Mouse (Mus musculus) kidney, postnatal 25 days (tissue): ENCODE data around the gene Tenm4.
A peak's percentile ranks its signal among the peaks of the same experiment; 100 is the strongest.

Source experiments
- DNase-seq, 2 experiments: peaks; one replicate each; pipeline ENCODE4 v3.0.0; 2021; ENCODE audit warnings: mixed read lengths in 2 of 2

Tenm4 gene

DNA sequence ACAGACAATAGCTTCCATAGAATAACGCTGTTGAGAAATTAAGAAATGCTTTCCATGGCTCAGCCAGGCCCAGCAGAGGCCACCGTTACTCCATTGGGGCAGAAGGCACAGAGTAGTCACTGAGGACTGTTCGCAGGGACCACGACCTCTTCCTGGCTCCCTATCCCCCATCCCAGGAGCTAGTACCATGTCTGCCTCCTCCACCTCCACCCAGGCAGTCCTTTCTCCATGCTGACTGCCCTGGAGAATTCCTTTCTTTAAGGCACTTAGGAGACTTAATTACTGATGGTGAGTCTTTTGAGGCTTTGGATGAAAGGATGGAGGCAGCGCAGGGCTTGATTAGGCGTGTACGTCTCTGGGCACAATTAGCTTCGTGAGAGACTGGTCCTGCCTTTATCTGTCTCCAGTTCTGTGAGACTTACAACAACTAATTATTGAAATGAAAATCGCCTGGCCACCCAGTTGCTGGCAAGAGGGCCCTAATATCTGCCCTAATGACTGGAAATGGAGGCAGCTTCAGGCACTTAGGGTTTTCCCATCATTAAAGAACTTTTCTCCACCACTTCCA is 365.4 kb downstream of the Tenm4 start:
- DNase-seq, result no peak

DNA sequence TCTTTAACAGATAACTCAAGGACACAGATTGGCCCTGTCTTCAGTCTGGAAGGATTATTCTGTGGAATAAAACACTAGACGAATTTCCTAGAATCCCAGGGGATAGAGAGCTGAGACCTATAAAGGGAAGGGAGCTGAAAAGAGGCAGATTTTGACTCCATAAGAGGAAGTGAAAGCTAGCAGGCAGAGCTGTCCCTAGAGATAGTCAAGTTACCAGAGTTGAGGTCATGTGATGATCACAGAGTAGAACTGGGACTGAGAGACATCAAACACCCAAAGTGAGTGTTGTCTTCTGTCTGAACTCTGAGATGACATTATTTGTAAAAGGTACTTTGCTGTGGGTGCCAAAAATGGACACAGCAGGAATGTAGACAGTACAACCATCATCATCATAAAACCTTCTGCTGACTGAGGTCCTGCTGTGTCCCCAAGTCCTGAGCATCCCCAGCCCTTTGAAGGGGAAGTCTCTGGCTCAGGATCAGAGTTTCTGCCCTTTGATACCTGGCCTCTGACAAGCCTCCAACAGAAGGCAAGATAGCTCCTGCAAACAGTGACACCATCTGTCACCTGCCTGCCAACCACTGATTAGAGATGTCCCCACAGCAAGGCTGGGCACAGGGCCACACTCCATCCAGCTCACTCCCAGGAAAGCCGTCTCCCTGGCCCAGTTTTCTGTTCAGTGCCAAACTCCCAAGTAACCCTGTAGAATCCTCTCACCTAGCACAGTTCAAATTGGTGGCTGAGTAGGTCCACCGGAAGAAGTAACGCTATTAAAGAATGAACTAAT is 368.4 kb downstream of the Tenm4 start:
- no peak for DNase-seq

DNA sequence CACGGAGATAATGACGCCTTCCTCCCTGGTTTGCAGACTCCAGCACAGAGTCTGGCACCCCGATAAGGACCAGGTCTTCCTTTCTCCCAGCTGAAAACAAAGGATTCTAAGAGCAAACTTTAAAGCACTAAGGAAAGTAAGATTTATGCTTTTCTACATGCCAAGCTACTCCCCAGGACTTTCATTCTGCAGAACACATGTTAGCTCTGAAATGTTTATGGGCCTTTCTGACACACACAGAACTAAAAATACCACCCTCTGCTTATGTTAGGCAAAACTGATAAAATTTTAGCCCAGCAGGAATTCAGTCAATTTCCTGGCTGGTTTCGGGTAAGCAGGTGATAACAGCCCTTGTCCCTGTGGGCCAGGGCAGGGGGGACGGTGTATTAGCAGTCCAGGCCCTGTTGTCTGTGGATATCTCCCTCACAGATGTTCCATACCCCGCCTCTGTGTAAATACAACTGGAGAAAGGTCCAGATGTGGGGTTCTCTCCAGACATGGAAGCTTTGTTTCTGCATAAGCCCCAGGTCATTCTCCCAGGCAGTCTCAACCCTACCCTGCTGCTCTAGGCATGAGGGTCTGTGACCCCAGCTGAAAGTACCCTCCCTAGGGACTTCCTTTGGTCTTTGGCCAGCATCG is 369.5 kb downstream of the Tenm4 start:
- no peak for DNase-seq

DNA sequence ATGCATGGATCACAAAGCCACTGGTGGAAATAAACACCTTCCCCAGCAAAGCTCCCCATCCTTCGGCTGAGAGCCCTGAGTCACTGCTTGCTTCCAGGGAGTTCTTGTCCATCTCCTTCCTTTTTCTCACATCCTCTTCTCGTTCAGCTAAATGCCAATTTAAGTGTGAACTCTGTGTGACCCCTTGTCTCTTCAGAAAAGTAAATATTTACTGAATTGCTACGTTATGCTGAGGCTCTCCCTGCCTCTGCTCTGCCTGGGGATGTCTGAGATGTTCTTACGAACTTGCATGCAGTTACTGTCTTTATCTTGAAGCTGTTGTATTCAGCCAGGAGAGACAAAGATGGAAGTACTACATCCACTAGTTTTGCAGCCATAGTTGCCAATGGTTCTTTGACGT is 374.9 kb downstream of the Tenm4 start:
- no peak for DNase-seq

DNA sequence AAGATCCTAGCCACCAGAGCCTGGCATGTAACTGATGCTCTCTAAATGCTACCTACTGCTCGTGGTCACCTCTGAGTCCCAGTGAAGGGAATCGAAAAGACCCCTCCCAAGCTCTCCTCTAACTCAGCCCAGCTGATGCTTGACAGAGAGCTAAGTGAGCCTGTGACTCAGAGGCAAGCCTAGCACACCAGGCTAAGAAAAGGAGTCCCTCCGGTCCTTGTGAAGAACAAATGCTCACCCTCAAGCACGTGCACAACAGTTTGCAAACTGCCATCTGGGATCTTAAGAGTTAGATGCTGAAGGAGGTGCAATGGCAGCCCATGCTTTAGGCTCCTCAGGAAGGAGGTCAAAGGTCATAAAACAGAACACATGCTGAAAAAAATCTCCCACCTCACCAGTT is 380.8 kb downstream of the Tenm4 start:
- DNase-seq, result no peak

DNA sequence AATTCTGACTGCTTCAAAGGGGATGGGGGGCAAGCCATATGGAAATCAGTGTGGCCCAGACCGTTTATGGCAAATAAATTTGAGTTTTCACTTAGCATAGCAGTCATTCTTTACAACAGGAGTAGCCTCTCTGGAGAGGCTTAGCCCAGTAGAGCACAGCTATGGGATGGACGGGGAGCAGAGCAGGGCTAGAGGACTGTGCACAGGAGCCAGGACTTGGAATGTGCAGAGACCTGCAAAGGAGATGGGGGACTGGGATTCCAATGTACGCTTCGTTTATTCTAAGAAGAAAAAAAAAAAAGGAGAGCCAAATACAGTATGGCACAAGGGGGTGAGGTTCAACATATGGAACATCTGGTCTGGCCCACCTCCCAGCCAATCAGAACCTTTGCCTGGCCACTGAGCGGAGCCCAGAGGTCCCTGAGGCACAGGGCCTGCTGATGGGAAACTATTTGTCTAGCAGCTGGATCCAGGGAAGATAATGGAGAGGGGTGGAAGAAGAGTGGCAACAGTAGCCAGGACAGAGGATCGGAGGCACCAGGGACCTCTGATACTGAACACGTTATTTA is 381.3 kb downstream of the Tenm4 start:
- no peak for DNase-seq

DNA sequence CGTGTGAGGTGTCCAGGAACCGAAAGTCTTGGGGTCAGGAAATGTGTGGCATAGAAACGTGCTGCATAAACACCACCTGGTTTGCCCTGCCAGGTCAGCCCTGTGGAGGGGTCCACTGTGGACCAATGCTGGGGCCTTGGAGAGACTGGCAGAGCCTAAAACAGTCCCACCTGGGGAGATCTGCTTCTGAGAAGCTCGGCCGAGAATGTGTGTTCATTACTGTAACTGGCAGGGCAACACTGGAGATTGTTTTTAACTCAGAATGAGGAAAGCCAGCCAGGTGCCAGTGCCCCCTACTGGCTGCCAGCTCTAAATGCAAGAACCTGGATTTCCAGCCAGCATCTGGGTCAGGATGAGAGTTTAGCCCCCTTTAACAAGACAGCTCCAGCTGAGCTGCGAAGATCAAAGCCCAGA is 383.2 kb downstream of the Tenm4 start:
- DNase-seq, result peak in 1 of 2 experiments; percentile 24

DNA sequence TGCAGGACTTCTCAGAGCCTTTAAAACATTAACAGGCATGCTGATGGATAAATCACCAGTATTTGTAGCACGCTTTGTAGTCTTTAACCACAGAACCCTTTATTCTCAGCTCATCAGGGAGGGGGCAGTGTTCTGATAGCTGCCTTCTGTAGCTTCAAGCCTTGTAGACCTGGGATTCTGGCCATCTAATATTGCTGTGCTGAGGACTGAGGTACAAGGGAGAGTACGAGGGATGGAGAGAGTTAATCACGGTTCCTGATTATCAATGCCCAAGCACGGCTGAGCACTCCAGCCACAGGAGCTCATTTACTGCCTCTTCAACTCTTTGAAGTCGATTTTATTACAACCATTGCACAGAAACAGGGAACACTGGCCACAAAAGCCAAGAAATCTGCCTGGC is 384.2 kb downstream of the Tenm4 start:
- no peak for DNase-seq

DNA sequence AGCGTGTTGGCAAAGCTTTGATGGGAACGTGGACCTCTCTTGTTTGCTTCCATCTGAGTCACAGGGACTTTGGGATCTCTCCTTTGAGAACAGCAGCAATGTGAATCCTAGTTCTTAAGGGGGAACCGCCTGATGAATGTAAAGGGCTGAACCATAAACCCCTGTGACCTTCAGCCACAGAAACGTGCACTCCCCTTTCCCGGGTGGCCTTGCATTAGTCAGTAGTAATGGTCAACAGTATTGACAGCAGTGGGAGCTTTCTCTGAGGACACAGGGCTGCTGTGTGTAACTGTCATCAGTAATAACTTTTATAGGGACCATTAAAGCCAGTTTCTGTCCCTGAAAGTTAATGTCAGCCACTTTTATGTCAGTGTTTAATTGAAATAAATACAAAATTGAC is 385.7 kb downstream of the Tenm4 start:
- no peak for DNase-seq

DNA sequence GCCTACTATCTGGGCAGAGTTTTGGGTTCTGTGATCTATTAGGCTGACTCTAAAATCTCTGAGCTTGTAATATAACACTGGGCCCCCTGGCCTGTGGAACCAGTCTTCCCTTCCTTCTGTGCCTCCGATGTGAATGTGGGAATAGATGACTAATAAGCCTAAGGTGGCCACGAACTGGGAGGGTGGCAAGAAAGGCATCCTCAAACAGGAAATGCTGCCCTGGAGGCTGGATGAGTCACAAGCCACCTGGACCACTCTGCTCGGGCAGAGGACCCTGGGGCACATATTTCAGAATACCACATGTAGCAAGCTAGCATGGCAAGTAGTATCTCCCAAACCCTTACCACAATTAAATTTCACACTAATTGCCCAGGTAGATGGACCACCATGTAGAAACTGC is 391.8 kb downstream of the Tenm4 start:
- no peak for DNase-seq

DNA sequence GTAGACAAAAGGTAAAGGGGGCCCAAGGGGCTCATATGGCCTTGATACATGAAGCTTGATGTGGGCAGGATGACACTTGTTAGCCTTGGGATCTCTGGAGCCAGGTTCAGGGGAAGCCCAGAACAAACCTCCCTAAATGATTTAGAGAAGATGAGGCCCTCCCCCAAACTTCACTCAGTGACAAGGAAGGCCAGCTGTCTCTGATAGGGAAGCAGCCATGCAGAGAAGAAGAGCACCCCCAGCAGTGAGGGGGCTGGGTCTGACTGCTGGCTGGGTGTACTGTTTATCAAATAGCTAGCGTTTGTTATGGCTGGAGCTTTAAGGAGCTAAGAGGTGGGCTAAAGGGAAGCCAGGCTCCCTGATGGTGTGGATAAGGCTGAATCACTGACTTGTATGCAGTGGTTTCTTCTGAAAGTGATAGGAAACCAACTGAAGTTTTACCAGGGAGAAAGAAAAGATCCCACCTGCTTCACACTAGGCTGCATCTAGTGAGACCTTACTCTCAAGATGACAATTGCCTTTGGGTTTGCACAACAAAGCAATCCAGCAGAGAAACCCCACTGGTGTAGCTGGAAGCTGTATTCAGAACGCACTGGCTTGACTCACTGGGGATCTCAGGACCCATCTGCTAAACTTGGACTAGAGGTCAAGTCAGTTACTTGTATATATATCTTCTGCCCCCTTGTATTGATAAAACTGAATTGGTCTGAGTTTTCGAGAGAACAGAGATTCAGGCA is 392.5 kb downstream of the Tenm4 start:
- no peak for DNase-seq

DNA sequence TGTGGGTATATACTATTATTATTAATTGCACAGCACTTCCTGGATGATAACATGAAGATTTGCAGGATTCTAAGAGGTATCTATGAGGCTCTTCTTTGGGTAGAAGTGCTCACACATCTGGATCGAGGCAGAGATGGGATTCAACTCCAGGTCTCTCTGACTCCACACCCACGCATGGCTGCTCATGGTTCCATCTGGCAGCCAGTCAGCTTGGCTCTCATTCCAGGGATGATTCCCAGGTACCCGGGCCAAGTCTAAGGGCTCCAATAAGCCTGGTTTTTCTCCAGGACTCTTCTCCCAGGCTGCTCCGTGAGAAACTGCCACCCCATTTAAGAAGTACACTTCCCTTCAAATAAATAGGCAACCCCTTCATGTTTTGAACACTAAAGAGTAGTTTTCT is 394.8 kb downstream of the Tenm4 start:
- peak; percentile 78 to 81 for DNase-seq

DNA sequence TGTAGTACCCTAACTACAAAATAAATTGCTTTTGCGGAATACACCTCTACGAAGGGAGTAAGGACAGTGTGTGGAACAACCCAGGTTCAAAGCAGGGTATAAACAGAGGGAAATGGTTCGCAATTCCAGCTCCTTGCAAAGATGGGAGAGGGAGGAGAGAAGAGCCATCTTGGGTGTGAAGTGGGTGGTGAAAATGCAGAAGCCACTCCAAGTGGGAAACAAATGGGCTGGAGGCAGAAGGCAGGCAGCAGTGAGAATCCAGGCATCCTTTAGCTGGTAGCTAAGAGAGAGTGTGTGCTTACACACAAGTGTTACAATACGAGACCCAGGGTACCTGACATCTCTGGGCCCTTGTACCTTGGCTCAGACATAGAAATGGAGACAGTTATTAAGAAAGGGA is 395.2 kb downstream of the Tenm4 start:
- no peak for DNase-seq

DNA sequence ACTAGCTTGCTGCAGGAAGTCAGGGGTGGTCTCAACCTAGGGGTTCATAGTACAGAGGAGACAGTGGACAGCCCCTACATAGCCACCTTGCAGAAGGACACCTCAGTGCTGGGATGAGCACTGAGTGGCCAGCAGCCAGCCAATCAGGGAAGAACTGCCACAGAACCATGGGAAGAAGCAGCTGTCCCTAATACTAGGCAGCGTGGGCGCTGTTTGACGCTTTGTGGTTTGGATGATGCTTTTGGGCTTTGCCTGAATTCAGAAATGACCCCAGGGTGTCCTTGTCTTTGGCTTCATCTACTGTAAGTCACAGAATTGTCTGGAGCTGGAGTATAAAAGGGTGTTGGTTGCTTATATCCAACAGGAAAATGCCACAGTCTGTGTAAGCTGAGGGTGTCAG is 397.0 kb downstream of the Tenm4 start:
- DNase-seq, result no peak

DNA sequence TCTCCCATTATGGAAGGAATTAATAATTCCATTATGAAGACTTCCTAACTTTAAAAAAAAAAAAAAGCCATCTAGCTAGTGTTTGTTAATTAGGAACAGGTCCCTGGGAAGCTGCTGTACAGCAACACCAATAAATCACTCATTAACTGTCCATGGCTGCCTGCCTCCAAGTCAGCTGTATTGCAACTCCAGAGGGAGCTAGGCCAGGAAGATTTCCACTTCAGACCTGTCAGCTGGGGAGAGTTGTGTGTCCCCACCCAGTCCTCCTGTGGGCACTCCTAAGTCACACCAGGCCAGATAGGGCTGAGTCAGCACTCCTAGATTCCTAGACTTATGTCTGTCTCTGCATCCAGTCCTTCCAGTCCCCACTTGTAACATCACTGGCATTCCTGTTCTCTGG is 399.9 kb downstream of the Tenm4 start:
- DNase-seq, result peak; percentile 72 to 85

DNA sequence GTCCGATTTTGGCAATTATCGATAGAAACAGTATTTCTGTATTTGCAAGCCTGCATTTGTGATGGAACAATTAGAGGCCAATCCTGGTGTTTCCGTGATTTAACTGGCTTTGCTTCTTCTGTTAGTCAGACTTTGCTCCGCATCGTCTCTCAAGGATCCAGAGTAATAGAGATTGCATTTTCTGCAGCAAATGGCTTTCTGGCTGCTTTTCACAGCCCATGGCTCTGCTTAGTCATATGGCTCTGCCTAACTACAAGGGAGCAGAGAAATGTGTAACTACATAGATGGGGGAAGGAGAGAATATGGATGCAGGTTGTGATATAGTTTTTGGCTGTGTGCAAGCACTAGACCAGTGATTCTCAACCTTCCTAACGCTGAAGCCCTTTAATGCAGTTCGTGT is 401.9 kb downstream of the Tenm4 start:
- DNase-seq, result no peak

DNA sequence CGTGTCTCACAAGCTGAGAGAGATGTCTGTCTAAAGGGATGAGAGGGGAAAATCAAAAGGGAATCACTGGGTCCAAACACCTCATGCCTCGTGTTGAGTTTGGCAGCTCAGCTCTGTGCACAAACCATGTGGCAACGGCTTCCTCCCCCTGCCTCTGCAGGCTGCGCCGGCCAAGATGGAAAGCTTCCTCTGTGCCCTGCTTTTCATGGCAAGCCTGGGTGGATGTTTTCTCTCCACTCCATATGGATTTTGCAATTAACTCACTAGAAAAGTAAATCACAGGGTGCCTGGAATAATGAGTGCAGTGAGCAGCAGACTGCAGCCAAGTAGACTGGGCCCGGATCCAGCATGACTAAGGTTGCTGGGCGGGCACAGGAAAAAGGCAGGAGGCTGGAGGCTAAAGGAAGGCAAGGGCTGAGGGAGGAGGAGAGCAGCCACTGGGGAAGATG is 404.2 kb downstream of the Tenm4 start:
- peak; percentile 88 for DNase-seq

DNA sequence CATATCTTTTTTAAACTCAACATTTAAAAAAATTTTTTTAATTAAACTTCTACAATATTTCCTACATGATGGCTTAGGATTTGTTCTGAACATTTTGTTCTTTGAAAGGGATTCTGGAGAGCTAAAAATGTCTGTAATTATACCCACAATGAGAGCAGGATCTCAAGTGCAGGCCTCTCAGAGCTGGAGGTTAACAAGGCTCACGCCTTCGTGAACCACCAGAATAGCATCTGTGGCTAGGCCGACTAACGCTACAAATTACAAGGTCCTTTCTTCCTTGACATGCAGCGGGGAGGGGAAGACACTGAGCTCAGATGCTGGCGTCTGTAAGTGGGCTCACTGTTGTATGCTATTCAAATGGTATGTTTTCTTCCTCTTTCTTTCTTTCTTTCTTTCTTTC is 411.7 kb downstream of the Tenm4 start:
- no peak for DNase-seq

DNA sequence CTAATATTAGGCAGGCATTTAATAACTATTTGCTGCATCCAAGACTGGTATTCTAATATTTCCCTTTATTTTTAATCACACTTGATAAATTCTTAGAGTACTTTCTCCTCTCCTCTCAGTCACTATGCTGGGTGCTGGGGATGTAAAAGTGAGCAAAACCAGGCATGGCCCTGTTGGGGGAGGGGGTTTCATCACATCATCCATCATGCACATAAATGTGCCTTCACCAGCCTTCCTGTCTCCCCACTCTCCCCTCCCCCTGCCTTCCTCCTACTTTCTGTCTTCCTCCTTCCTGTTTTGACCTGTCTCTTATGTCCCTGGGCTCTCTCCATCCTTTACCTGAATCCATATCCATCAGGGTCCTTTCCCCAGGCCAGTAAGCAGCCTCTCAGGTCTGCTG is 416.4 kb downstream of the Tenm4 start:
- no peak for DNase-seq

DNA sequence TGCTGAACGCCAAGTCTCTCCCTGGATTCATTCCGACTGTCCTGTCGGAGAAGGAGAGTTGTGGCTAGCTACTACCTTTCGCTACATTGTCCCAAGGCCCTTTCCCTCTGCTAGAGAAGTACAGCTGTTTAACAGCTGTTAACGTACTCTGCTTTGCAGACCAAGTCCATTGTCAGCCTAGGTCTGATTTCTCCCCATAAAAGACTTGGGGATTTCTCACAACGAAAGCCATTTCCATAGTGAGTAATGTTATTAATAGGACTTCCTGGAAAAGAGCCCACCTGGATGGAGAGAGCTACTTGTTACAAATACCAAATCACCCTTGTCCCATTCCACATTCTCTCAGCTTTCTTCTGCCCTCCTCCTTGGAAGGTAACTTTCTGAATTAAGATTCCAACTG is 417.5 kb downstream of the Tenm4 start:
- no peak for DNase-seq

DNA sequence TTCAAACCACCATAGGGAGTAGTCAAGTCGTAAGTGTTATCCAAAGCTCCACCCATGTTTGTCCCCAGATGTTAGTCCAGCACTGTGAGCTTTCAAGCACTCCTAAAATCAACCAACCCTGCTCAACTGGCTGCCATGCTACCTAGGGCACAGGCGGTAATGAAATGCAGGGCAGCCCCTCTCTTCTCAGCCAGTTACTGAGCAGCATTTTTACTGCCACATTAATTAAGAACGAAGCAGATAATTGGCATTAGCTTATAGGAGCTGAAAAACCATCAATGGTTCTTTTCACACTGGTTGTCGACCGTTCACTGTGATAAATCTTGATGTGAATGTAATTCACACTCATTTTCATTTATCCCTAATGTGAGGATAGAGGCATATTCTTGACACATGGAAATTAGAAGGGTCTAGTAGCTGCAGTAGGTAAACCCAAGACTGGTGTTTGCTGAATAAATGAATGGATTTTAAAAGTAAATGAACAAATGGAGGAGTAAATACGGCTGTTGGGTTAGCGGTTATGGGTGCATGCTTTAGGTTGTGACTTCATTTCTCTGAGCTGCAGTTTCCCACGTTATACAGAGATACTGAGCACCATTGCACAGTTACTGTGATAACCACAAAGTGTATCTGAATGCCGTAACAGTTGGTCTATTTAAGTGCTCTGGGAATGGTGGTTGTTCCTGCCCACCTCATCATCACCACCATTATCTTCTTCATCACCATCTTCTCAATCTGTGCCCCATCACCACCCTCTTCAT is 424.7 kb downstream of the Tenm4 start:
- DNase-seq, result no peak

DNA sequence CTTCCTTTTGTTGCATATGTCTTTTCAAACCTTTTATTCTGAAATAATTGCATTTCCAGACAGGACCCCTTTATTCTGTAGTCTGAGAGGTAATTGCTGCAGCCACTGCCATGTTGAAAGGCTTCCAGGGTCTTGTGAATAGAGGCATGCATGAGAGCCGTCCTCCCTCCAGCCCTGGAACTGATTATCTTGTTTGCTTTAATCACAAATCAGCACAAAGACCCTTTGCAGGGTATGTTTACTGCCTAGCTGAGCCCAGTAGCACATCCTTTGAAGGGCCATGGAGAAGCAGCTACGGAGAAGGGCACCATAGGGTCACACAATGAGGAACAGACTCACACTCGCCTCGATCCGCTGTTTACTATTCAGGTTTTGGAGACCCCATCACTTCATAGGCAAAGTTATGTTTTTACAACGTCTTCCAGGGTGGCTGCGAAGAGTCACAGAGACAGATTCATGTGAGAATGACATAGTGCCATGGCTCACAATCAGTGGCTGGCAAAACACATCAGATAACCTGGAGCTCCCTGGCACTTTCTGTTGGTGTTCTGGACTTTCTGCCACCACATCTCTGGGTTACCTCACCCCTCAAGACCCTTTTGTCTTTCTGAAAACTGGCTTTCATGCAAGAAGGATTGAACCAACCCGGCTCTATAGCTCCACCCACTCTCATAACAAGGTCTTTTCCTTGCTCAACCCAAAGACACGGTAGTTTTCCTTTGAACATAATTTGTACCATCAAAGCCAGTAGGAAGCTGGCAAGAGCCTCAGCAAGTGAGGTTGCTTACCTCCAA is 425.6 kb downstream of the Tenm4 start:
- DNase-seq, result no peak
